Mouse (Mus musculus) ES-Bruce4 (cell line): ENCODE measurements around the gene Dnajc1. TPM values are rescaled to one million over a fixed set of nuclear protein-coding genes. Genes with fewer than 3 reads are reported as not detected.

ENCODE experiments used
- H3K27ac ChIP-seq: 2 replicates; pipeline ENCODE4 v1.5.1; 2012; ENCODE audit warnings: low read length, inconsistent platforms; ENCODE audit not compliant: insufficient read depth
- H3K27me3 ChIP-seq: 2 replicates; pipeline ENCODE4 v1.6.1; 2012; ENCODE audit warnings: mild to moderate bottlenecking, low read length, inconsistent platforms; ENCODE audit not compliant: control insufficient read depth, poor library complexity, insufficient read depth, severe bottlenecking
- H3K36me3 ChIP-seq: 2 replicates; pipeline ENCODE4 v1.6.1; 2012; ENCODE audit warnings: inconsistent platforms, mild to moderate bottlenecking, low read length, moderate library complexity; ENCODE audit not compliant: control insufficient read depth, poor library complexity, insufficient read depth, severe bottlenecking
- H3K4me1 ChIP-seq: one replicate; pipeline ENCODE4 v1.8.1; 2011; ENCODE audit warnings: low read length; ENCODE audit not compliant: control insufficient read depth, insufficient read depth
- H3K4me3 ChIP-seq: 2 replicates; pipeline ENCODE4 v1.5.1; 2011; ENCODE audit warnings: low read depth, mild to moderate bottlenecking, low read length
- H3K9ac ChIP-seq: 2 replicates; pipeline ENCODE4 v1.6.1; 2012; ENCODE audit warnings: low read depth, mild to moderate bottlenecking, inconsistent platforms; ENCODE audit not compliant: poor library complexity, severe bottlenecking
- H3K9me3 ChIP-seq: replicated peaks from 2 replicates; pipeline ENCODE4 v1.6.1; 2012; ENCODE audit warnings: mild to moderate bottlenecking, low read length, inconsistent platforms; ENCODE audit not compliant: control insufficient read depth, poor library complexity, insufficient read depth, severe bottlenecking
- CTCF ChIP-seq: IDR thresholded peaks from one replicate; pipeline ENCODE4 v1.8.1; 2011; ENCODE audit warnings: low read depth, low read length
- EP300 ChIP-seq: IDR thresholded peaks from 2 replicates; pipeline ENCODE4 v1.6.1; 2011; ENCODE audit warnings: low read depth, low read length; ENCODE audit not compliant: insufficient read depth
- POLR2A ChIP-seq: IDR thresholded peaks from one replicate; pipeline ENCODE4 v1.8.1; 2011; ENCODE audit warnings: low read length; ENCODE audit not compliant: insufficient read depth
- polyA plus RNA-seq: library from polyadenylated mRNA; stranded (reverse); fragments of >200 nt; gene quantifications from 2 replicates; pipeline ENCODE4 v1.2.4, GENCODE M21; 2011; ENCODE audit warnings: low read depth; ENCODE audit not compliant: missing spikeins, insufficient read depth, insufficient read length

The Dnajc1 gene
- polyA plus RNA-seq, 1 experiment, result 14.7 TPM

DNA sequence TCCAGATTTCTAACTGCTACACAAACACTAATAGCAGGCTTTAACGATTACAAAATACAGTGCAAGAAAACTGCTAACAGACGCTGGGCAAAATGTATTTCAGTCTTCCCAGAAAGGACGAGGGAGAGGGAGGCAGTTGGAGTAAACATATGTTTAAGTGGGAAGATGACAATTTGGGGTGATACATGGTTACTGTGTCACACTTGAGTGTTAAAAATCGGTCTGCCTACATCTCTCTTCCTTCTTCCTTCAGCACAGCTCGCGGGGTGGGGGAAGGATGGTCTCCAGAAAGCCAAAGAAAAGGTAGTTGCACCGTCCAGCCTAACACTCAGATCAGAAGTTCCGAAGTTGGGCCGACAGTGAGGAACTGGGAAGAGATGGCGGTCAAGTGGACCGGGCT is 769 bp downstream of the Dnajc1 start:
- H3K27ac ChIP-seq, result no peak overlapping the region
- peak overlapping the region; percentile 83 for H3K9ac ChIP-seq
- peak overlapping the region; percentile 91 for H3K4me3 ChIP-seq
- H3K9me3 ChIP-seq, result peaks cover 6% of the 10 kb centered on the region; the same call in 1 of the 2 replicates
- H3K36me3 ChIP-seq, result no peaks in the 10 kb centered on the region
- H3K4me1 ChIP-seq, result no peaks in the 10 kb centered on the region
- H3K27me3 ChIP-seq, result no peaks in the 10 kb centered on the region
- TF ChIP-seq EP300, result no peak

DNA sequence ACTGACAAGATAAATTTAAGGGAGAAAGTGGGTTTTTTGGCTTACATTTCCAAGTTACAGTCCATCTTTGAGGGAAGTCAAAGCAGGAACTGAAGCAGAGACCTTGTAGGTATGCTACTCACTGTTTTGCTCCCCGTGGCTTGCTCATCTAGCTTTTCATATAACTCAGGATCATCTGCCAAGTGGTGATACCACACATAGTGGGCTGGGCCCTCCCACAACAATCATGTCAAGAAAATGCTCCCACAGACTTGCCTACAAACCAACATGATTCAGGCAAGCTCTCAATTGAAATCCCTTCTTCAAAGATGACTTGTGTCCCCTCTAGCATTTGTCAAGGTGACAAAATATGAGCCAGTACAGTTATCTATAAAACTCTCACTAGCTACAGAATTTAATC is 3.0 kb downstream of the Dnajc1 start:
- Histone ChIP-seq H3K9ac (no peak overlapping the region), H3K27ac (no peak overlapping the region), H3K4me1 (no peaks in the 10 kb centered on the region), H3K36me3 (no peaks in the 10 kb centered on the region), H3K27me3 (no peaks in the 10 kb centered on the region), H3K9me3 (peaks cover 6% of the 10 kb centered on the region; the same call in 1 of the 2 replicates), H3K4me3 (no peak overlapping the region)
- no peak for TF ChIP-seq EP300
- no peak for TF ChIP-seq CTCF
- TF ChIP-seq POLR2A, result no peak

DNA sequence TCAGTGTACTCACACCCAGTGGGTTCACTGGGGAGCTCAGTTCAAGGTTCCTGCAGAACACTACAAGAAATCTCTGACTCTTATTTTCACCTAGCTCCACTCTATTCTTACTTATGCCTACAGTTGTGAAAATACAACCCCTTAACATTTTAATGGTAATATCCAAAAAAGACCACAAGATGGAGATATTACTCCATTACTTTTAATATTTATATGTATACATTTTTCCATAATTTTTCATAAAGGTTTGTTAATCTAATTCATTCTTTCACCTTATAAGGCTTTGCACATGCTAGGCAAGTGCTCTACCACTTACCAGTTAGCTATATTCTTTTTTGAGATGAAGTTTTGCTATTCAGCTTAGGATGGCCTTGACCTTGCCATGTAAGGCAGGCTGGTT is 11.0 kb downstream of the Dnajc1 start:
- TF ChIP-seq CTCF (no peak), EP300 (no peak), POLR2A (no peak)
- Histone ChIP-seq H3K9me3 (no peaks in the 10 kb centered on the region), H3K4me3 (no peak overlapping the region), H3K36me3 (no peaks in the 10 kb centered on the region), H3K27me3 (no peaks in the 10 kb centered on the region), H3K4me1 (no peaks in the 10 kb centered on the region), H3K9ac (no peak overlapping the region), H3K27ac (no peak overlapping the region)

DNA sequence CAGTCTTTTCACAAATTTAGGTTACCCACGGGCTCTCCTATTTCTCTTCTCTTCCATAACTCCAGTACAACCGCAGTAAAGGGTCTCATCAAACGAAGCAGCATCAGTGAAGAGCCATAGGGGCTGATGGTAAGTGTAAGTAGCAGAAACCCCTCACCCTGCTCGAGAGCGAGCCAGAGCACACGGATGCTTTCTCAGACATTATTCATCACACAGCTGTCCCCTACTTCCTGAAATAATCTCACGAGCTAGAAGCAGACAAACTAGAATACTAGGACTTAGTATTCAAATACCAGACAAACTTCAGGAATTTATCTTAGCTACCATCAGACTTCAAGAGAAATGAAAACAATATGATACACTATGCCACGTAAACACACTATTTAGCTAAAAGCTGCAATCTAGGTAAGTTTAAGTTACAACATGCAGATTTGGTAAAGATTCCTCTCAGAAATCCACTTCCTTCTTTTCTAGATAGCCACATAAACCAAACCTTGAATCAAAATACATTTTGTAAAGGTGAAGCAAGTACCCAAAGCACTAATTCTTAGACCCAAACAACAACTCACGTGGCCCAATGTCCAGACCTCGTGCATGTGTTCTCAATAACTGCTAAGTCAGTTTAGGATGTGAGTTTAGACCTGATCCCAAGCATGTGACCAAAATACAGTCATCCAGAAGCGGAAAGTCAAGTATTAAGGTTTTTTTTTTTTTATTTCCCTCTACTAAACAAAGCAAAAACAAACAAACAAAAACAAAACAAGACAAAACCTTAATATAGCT is 20.0 kb downstream of the Dnajc1 start:
- no peaks in the 10 kb centered on the region for H3K9me3 ChIP-seq
- no peak overlapping the region for H3K4me3 ChIP-seq
- H3K9ac ChIP-seq, result no peak overlapping the region
- H3K4me1 ChIP-seq, result no peaks in the 10 kb centered on the region
- no peaks in the 10 kb centered on the region for H3K27me3 ChIP-seq
- TF ChIP-seq CTCF, result no peak
- no peak for TF ChIP-seq EP300
- TF ChIP-seq POLR2A, result no peak
- no peak overlapping the region for H3K27ac ChIP-seq
- no peaks in the 10 kb centered on the region for H3K36me3 ChIP-seq

DNA sequence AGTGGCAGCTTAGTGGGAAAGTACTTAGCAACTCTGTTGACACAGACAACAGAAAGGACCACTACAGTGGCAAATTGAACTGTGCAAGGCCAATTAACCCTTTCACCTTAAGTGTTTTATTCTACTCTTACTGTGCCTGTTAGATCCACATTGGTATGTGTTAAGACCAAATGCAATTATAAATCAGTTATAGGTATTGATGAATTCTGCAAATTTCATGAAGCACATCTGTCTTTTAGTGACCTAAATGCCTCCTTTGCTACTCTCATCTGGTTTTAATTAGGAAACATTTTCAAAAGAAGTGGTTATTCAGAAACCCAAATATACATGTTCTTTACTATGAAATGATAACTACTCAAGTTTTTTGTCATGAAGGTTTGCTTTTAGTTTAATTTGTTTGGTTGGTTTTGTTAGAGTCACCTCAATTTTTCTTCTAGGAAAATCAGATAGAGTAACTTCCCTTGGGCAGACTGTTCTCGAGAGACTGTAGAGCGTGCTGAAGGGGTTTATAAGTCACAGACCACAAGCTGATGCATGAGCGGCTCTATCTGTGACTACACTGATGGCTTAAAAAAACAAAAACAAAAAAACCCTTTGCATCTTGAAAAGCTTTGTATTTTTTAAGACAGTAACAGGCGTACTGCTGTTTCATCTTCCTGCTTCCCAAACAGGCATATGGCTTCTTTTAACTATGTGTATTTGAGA is 21.7 kb downstream of the Dnajc1 start:
- no peak overlapping the region for H3K9ac ChIP-seq
- no peak overlapping the region for H3K27ac ChIP-seq
- no peaks in the 10 kb centered on the region for H3K27me3 ChIP-seq
- no peak overlapping the region for H3K4me3 ChIP-seq
- H3K4me1 ChIP-seq, result no peaks in the 10 kb centered on the region
- no peaks in the 10 kb centered on the region for H3K9me3 ChIP-seq
- no peak for TF ChIP-seq POLR2A
- TF ChIP-seq CTCF, result no peak
- TF ChIP-seq EP300, result no peak
- no peaks in the 10 kb centered on the region for H3K36me3 ChIP-seq

DNA sequence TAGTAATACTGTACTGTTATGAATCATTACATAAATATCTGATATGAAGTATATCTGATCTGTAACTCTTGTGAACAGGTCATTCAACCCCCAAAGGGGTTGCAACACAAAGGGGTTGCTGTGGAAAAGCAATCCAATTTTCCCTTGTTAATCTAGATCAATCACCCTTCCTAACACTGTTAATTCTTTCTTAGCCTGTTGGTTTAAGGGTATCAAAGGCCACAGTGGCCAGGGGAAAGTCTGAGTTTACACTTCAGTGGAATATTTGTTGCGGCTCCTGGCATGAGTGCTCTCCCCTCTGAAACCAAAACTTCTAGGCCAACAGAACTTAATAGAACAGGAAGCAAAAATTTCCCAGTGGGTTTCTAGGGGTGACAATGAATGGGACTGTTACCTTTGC is 28.2 kb downstream of the Dnajc1 start:
- Histone ChIP-seq H3K36me3 (no peaks in the 10 kb centered on the region), H3K9ac (no peak overlapping the region), H3K27me3 (no peaks in the 10 kb centered on the region), H3K4me1 (no peaks in the 10 kb centered on the region), H3K4me3 (no peak overlapping the region), H3K27ac (no peak overlapping the region), H3K9me3 (no peaks in the 10 kb centered on the region)
- TF ChIP-seq CTCF, result no peak
- TF ChIP-seq POLR2A, result no peak
- no peak for TF ChIP-seq EP300
